Mouse (Mus musculus): ENCODE data around the gene Rcan3. TPM values are rescaled to one million over a fixed set of nuclear protein-coding genes. Genes with fewer than 3 reads are reported as not detected.

The Rcan3 gene
- polyA plus RNA-seq (2012; rRNA removed), result 9.7 and 11.0 TPM in 2 replicates

GRCm38 (mm10) chr4:135433443-135434394 is at the start of gene Rcan3:
Gene Rcan3, minus strand, starts transcription at chr4:135433853.

GRCm38 (mm10) chr4:135397991-135398390 is 35.7 kb downstream of the Rcan3 start, which contains the start of gene Ncmap:
Gene Ncmap, minus strand, starts transcription at chr4:135398227.

Other genes with a start within 250 kb of the Rcan3 start
- 28.2 and 32.5 TPM in 2 replicates for gene Clic4, start 161.0 kb downstream of the Rcan3 start, polyA plus RNA-seq (2012; rRNA removed)
- gene Srrm1, start 80.5 kb downstream of the Rcan3 start, polyA plus RNA-seq (2012; rRNA removed), result 5.0 and 6.5 TPM in 2 replicates
- 28.3 and 34.5 TPM in 2 replicates for gene Ncmap, start 35.6 kb downstream of the Rcan3 start, polyA plus RNA-seq (2012; rRNA removed)
- gene Stpg1, start 60.9 kb upstream of the Rcan3 start, polyA plus RNA-seq (2012; rRNA removed), result not detected in 2 replicates
- 14.0 and 22.2 TPM in 2 replicates for gene Nipal3, start 61.2 kb upstream of the Rcan3 start, polyA plus RNA-seq (2012; rRNA removed)
- gene Grhl3, start 139.8 kb upstream of the Rcan3 start, polyA plus RNA-seq (2012; rRNA removed), result 4.9 and 6.6 TPM in 2 replicates

Measured in stomach, adult 2 months (tissue).